Mouse (Mus musculus) A20 (cell line): ENCODE results near the gene Sh2d5.

Experiments
- DNase-seq: peaks from one replicate; pipeline ENCODE4 v3.0.0-alpha.2; 2011; ENCODE audit warnings: low read depth, low spot score

Gene Sh2d5

DNA sequence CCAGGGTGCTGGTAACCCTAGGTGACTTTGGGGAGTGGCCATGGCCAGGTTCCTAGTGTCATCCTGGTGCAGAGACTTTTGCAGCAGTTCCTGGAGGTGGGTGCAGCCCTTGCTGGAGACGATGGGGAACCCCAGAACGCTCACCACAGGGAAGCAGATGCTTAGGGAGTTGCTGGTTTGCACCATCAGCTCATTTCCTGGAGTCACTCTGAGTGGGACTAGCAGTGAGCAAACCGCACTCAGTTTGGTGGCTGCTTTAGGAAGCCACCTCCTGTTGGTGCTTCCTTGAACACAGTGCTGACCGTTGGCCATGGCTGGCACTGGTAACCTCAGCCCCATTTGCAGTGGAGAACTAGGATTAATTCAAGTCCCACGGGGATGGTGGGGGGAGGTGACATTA is 9.3 kb downstream of the Sh2d5 start:
- DNase-seq, result no peak

- DNase-seq, result peak; percentile 93
Measured at GRCm38 (mm10) chr4:138261843-138262681, 11.9 kb downstream of the Sh2d5 start.

GRCm38 (mm10) chr4:138267869-138268268 is 17.7 kb downstream of the Sh2d5 start:
- no peak for DNase-seq

DNA sequence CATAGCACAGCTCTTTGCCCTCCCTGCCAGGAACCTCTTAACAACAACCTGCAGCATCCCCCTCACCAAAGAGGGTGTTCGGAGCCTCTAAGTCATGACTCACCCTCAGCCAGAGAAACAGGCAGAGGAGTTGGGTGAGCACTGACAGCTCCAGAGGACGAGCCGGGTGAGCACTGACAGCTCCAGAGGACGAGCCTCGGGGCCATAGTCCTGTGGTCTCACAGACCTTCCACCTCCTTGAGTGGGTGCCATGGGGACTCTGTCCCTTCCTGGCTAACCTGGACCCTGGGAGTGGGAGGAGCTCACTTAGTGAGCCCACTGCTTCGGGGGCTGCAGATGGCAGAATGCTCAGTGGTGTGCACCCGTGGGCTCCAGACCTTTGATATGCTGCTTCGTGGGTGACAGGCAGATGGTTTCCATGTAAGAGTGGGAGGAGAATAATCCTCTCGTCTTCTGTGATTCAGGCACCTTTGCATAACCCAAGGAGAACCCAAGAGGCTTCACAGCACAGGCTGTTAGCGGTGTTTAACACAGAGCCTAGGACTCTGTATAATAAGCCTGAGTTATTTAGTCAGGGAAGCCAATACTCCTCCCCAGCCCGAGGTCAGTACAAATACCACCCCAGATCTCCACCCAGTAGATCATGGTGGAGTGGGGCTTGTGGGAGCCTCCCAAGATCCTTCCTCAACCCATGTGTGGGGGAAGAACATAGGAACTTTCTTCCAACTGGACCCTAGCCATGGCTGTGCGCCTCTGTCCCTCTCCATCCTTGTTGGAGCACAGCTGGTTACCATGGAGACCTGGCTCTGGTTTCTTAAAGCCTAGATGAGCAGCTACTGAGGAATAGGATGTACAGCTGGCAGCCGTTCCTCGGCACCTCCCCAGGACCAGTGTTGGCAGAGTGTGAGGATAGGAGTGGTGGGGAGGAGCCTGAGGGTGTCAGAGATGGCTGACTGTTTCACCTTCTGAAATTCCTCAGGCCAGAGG is 22.1 kb downstream of the Sh2d5 start:
- DNase-seq, result no peak

- DNase-seq, result no peak
Measured at GRCm38 (mm10) chr4:138278346-138278745, 28.1 kb downstream of the Sh2d5 start.

DNA sequence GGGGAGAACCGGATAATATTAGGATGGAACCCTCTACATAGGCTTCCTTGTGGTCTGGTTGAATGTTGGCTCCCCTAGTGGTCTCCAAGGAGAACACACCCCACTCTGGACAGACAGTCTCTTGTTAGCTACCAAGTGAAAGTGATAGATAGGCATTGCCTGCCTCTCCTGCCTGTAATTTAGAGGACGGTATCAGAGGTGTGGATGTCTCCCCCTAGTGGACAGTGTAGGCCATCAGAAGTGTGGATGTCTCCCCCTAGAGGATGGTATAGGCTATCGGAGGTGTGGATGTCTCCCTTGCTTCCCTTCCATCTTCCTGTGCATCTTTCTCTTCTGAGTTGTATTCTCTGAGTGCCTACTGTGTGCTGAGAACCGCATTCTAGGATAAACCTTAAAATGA is 32.6 kb downstream of the Sh2d5 start:
- peak; percentile 90 for DNase-seq

GRCm38 (mm10) chr4:138286411-138286810 is 36.2 kb downstream of the Sh2d5 start:
- no peak for DNase-seq

DNA sequence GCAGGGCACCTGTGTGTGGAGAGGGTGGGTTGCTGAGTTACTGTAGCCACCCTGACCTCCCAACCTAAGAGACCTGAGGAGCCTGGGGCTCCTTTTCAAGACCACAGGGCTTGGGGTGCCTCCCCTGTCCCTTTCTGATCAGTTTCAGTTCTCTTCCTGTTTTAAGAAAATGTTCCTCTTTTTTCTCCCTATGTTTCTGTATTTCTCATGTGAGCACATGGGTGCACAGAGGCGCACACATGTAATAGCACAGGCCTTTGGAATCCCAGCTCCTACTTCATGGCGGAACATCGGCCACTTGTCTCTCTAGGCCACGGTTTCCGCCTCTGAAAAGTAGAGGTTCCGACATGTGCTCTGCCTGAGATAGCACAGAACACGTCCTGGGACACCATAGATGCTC is 38.5 kb downstream of the Sh2d5 start:
- peak; percentile 67 for DNase-seq

GRCm38 (mm10) chr4:138292028-138292427 is 41.8 kb downstream of the Sh2d5 start:
- DNase-seq, result no peak

DNA sequence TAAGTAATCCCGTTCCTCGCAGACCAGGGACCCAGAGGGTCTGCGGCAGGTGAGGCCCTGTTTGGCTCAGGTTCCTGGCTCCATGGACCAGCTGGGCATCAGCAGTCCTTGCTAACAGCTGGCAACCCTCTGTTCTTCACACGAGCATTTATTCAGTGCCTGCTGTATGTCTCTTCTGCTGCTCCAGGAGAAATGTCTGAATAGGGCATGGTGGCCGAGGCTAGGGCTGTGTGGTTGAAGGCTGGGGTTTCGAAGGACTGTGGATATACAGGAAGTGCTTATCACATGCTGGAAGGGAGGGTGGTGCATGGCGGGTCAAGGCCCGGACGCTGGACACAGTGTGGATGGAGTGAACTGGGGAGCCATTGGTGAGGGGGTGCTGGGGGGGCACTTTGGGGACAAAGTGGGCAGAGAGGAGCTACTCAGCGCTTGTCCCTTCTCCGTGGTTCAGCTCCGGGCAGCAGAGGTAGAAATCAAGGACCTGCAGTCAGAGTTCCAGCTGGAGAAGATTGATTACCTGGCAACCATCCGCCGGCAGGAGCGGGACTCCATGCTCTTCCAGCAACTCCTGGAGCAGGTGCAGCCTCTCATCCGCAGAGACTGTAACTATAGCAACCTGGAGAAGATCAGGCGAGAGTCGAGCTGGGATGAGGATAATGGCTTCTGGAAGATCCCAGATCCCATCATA is 43.2 kb downstream of the Sh2d5 start:
- DNase-seq, result no peak

- no peak for DNase-seq
Measured at GRCm38 (mm10) chr4:138293949-138294550, 43.8 kb downstream of the Sh2d5 start.

- no peak for DNase-seq
Measured at GRCm38 (mm10) chr4:138301271-138301780, 51.1 kb downstream of the Sh2d5 start.

- DNase-seq, result no peak
Measured at GRCm38 (mm10) chr4:138303011-138303410, 52.8 kb downstream of the Sh2d5 start.

- DNase-seq, result peak; percentile 32
Measured at GRCm38 (mm10) chr4:138303742-138304141, 53.5 kb downstream of the Sh2d5 start.

- peak; percentile 98 for DNase-seq
Measured at GRCm38 (mm10) chr4:138304340-138305104, 54.3 kb downstream of the Sh2d5 start, which contains the start of gene Ddost. Ddost (plus strand) TSS chr4:138304730.

DNA sequence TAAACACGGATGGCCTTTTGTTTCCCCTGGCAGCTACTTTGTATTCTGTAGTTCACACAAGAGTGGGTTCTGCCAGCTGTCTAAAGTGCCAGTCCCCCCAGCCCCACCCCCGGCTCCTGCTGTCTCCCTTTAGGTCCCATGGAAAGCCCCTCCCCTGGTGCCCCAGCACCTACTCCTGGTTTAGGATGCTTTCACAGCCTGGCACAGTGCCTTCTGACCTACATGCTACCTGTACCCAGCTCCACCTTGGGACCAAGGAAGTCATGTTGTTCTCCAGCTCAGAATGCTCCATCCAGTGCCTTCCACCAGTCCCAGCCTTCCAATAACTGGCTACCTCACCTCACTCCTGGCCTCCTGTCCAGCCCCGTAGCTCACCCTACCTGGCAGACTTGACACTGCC is 56.8 kb downstream of the Sh2d5 start:
- DNase-seq, result no peak

DNA sequence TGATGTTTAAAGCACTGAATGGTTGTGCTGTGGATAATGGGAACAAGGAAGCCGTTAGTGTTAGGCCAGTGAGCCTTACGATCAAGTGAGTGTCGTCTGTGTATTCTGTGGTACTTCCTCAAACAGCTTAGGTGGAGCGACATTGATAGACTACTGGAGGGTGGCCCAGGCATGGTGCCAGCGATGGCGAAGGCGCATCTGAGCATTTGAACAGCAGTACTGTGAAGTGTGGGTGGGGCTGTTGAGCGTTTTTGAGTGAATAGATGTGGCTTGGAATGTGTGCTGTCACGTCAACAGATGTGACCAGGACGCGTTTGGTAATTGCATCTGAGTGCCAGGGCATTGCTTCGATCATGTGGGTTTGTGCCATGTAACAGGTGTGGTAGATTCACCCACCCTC is 57.5 kb downstream of the Sh2d5 start:
- DNase-seq, result no peak

DNA sequence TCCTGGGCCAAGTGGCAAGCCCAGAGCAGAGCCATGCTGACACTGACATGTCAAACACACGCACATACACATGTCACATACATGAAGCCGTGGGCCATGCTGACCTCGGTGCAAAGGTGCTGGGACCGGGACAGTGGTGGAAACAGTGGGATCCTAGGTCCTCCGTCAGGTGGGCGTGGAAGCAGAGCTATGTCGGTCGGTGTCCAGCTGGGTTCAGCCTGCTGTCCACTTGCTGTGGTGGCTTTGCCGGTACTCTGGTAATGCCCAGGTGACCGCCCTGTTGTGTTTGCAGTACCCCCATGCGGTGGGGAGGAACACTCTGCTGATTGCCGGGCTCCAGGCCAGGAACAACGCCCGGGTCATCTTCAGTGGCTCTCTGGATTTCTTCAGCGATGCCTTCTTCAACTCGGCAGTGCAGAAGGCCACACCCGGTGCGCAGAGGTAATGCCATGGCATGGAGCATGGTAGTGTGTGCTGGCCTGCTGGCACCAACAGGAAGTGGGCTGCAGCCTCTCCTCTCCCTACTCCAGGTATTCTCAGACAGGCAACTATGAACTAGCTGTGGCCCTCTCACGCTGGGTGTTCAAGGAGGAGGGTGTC is 60.2 kb downstream of the Sh2d5 start:
- no peak for DNase-seq
